Mouse (Mus musculus) frontal cortex, adult (tissue): ENCODE results near the gene Ctsh.
"Not testable (repeated sequence)": the region's sequence is repeated elsewhere in the genome, so short reads cannot be mapped to it uniquely, and the experiment has no call there.

Source experiments
- ATAC-seq: cut with Nextera tagmentation; 2 replicates; pipeline ENCODE4 v1.9.2; 2017; ENCODE audit warnings: mild to moderate bottlenecking, moderate library complexity, mixed read lengths; ENCODE audit not compliant: low TSS enrichment

The Ctsh gene

DNA sequence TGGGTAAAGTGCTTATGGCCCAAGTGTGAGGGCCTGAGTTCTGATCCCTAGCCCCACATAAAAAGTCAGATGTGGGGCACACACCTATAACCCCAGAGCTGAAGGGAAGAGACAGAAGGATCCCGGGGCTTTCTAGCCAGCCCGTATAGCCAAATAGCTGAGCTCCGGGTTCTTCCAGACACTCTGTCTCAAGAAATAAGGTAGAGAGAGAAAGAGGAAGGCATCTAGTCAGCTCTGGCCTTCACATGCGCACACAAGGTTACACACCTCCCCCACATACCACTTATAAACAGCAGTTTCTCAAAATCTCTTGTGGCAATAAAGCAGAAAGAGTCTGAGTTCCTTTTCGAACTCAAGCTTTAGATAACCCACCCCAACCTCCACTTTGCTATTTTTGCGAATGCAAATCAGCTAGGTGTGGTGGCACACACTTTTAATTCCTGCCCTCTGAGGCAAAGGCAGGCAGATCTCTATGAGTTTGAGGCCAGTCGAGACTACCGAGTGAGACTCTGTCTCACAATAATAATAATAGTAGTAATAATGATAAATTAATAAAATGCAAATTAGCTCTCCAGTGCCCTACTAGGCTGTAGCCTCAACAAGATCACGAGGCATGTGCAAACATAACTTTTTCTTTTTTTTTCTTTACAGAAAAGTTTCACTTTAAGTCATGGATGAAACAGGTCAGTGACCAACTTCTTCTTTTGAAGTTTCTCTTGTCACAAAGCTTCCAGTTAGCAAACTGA, 6.0 kb downstream of the Ctsh start:
- no peak for ATAC-seq

DNA sequence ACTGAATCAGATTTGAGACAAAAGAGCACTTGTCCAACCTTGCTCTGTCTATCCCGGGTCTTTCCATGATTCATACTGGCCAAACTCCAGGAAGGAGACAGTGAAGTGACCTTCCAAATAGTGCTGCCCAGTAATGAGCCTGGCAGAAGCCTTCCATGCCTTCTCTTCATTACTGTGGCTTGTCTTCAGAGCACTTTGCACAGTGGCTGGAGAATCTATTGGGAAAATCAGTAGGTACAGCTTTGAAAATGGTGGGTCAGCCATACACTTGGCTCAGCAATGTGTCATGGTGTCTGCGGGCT, 6.6 kb downstream of the Ctsh start:
- ATAC-seq = no peak

GRCm38 (mm10) chr9:90060932-90061331, 7.0 kb downstream of the Ctsh start:
- ATAC-seq = not testable (repeated sequence)

- no peak for ATAC-seq
Measured at GRCm38 (mm10) chr9:90067341-90067740, 13.4 kb downstream of the Ctsh start.

DNA sequence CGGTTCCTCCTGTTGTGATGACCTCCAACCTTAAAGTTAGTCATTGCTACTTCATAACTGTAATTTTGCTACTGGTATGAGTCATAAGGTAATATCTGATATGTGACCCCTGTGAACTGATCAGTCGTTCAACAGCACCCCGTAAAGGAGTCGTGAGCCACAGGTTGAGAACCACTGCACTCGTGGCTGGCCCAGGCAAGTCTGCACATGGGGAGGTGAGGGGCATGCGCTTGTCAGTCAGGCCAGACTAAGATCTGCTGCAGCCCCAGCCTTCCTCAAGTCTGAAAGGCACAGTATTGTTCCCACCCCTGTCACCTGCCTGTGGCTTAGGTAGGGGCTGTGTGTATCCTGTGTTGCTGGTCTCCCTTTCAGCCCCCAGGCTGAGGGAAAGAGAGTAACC, 14.8 kb downstream of the Ctsh start:
- ATAC-seq = no peak

DNA sequence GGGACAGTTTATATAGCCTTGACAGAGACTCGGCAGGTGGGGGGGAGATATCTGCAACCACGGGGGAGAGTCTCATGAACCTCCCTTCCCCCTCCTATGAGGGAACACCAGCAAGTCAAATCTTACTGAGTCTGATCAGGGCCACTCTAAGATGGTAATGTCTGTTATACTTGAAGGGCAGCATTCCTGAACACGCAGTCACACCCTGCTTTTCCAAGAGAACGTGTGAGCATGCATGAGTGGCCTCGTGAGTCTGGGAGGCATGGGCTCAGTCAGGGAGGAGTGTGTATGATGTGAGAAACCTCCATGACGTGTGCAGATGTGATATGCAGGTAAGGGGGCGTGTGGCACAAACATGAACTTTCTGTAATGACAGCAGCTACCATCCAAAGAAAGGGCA, 15.5 kb downstream of the Ctsh start:
- no peak for ATAC-seq

DNA sequence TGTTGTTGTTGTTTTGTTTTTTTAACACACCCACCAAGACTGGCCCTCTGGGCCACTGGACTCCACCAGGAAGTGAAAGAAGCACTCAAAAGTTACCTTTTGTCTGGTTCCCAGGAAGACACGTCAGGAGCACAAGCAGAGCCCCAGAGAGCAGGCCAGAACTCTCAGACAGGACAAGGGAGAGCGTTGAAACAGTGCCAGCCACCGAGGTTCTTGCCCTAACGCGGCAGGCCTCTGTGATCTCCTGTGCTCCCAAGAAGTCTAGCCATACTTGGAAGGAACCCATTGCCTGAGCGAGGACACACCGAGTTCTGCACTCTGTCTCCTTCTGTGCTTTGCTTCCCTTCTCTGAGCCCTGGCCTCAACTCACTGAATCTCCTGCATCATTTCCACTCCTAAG, 16.2 kb downstream of the Ctsh start:
- no peak for ATAC-seq

GRCm38 (mm10) chr9:90075336-90075735, 21.4 kb downstream of the Ctsh start:
- ATAC-seq = no peak

DNA sequence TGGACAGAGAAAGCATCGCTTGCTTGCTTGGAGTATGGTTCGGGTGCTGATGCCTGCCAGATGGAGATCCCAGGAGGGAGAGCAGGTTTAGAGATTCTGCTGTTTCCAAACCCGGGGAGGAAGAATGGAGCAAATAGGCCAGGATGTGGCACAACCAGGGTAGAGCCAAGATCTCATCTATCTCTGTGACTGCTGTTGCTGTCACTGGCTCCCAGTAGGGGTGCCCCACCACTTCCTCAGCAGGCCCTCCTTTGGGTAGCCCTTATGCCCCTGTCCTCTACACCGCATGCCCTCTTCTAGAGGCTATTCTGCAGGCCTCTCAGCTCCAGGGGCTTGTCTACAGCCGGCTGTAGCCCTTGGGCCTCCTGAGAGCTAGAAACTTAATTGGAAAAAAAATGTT, 22.2 kb downstream of the Ctsh start:
- no peak for ATAC-seq

GRCm38 (mm10) chr9:90076849-90077461, 23.0 kb downstream of the Ctsh start:
- ATAC-seq = 0 out of 2 replicates have a peak, but pooled peaks have one; percentile 65

DNA sequence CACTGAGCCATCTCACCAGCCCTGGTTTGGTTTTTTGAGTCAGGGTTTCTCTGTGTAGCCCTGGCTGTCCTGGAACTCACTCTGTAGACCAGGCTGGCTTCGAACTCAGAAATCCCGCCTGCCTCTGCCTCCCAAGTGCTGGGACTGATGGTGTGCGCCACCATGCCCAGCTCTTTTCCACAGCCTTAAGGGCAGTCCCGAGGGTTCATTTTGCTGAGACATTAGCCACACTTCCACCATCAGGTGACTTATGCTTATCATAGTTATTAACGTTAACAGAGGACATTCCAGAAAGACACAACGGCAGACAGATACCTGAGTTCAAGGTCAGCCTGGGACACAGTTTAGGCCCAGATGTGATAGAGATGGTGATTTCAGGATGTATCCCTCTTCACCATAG, 28.0 kb downstream of the Ctsh start:
- ATAC-seq = not testable (repeated sequence)

- no peak for ATAC-seq
Measured at GRCm38 (mm10) chr9:90082992-90083391, 29.0 kb downstream of the Ctsh start.

- no peak for ATAC-seq
Measured at GRCm38 (mm10) chr9:90084152-90084551, 30.2 kb downstream of the Ctsh start.

GRCm38 (mm10) chr9:90084766-90085468, 31.0 kb downstream of the Ctsh start:
- no peak for ATAC-seq

DNA sequence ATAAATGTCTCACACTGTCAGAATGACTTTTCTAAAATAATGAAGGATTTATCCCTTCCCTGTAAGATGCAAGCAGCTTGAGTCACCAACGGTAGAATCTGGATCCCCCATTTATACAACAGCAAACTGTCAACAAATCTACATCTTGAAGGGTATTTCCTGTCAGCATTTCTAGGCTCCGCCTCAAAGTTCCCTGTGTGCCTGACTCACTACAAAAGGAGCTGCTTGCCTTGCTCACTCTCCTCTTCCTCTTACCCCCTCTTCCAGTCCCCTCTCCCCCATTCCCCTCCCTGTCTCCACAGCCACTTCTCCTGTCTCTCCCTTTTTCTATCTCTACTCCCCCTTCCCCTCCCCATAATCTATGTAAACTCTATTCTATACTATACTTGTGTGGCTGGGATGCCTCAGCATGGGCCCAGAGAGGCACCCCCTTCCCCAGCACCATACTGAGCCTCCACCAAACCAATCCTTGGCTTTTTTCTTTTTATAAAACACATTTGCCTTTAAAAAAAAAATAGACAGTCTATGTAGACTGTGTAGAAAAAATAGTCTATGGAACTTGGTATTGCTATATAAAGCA, 34.0 kb downstream of the Ctsh start:
- ATAC-seq = peak; percentile 17; the same call in 1 of the 2 replicates

DNA sequence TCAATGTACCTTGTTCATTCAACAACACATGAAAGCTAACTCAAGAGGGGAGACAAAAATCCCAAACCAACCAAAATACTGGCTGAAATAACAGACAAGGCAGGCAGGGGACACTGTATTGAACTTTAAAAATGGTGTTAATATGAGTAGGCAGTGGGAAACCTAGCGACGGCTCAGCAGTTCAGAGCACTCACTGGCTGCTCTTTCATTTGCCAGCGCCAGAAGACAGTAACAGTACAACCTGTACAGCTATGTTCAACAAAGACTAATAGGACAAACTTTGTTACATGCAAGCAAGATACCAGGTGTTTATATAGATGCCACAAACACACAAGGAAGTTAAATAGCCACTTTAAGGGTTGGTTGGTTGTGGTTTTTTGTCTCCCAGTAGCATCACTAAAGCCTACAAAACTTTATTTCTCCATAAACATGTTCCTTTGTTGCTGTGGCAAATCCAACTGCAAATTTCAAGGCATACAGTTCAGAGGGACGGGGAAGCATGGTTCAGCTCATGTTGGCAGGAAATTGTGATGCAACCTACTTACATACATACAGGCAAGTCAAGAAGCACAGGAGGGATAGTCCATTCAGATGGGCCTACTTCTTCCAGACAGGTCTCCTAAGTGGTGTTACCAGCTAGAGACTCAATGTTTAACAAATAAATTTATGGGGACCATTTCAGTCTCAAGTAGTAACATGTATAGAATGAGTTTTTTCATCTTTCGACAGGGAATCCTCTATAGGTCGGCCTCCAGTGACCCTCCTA, 35.6 kb downstream of the Ctsh start:
- no peak; the same call in 1 of the 2 replicates for ATAC-seq

DNA sequence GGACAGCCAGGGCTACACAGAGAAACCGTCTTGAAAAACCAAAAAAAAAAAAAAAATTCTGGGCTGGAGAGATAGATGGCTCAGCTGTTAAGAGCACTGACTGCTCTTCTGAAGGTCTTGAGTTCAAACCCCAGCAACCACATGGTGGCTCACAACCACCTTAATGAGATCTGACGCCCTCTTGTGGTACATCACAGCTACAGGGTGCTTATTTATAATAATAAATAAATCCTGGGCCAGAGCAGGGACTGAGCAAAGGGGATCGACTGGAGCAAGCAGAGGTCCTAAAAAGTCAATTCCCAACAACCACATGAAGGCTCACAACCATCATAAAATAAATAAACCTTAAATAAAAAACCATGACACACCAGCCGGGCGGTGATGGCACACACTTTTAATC, 45.0 kb downstream of the Ctsh start:
- no peak for ATAC-seq

GRCm38 (mm10) chr9:90100760-90101159, 46.8 kb downstream of the Ctsh start:
- ATAC-seq = peak; percentile 78

GRCm38 (mm10) chr9:90105462-90105861, 51.5 kb downstream of the Ctsh start:
- ATAC-seq = no peak

GRCm38 (mm10) chr9:90106915-90107314, 53.0 kb downstream of the Ctsh start:
- ATAC-seq = no peak

- no peak for ATAC-seq
Measured at GRCm38 (mm10) chr9:90108272-90108671, 54.3 kb downstream of the Ctsh start.

DNA sequence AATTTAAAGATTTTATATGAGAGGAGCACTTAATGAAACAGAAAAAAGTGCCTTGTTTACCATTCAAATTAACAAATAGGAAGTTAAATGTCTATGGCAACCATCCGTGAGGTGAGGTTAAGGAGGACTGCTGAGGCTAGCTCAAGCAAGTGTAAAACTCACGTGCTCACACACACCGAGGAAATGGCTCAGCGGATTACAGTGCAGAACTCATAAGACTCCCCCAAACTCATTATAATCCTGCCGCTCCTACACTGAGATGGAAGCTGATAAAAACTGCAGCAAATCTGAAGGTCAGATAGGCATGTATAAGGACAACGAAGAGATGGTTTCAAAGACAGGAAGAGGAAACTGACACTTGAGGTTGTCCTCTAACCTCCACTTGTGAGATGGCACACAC, 55.4 kb downstream of the Ctsh start:
- ATAC-seq = no peak
